Mouse (Mus musculus) ES-E14 (cell line): ENCODE measurements at regions not wholly inside any gene's neighbourhood (a gene's known extent, or its start where the extent isn't known, plus 50 kb on each side); places are given as distances from the start of the nearest gene placed in this dataset.

Experiments
- DNase-seq: peaks from one replicate; pipeline ENCODE4 v3.0.0-alpha.2; 2013; ENCODE audit warnings: low read depth, low spot score
- H3K27ac ChIP-seq: 2 replicates; pipeline ENCODE4 v1.5.1; 2012; ENCODE audit warnings: low read depth, mild to moderate bottlenecking, low read length, moderate library complexity, mixed read lengths; ENCODE audit not compliant: poor library complexity, insufficient read depth, severe bottlenecking
- H3K36me3 ChIP-seq: 2 replicates; pipeline ENCODE4 v1.6.1; 2012; ENCODE audit warnings: mild to moderate bottlenecking, low read length, moderate library complexity, mixed read lengths; ENCODE audit not compliant: control insufficient read depth, poor library complexity, insufficient read depth, severe bottlenecking
- H3K4me1 ChIP-seq, 2 experiments: fragments of 150-350 bp in 1 of 2; sonication (generic) in 1 of 2; 2 replicates each; pipeline ENCODE4 v1.6.1; 2012; ENCODE audit warnings: low read length in 2 of 2, mild to moderate bottlenecking in 1 of 2, mixed read lengths in 1 of 2; ENCODE audit not compliant: control insufficient read depth in 2 of 2, insufficient read depth in 2 of 2, poor library complexity in 1 of 2
- H3K4me3 ChIP-seq, 2 experiments: fragments of 150-350 bp in 1 of 2; sonication (generic) in 1 of 2; 2 replicates each; pipeline ENCODE4 v1.5.1; 2012; ENCODE audit warnings: low read length in 2 of 2, low read depth in 1 of 2, mild to moderate bottlenecking in 1 of 2, mixed read lengths in 1 of 2; ENCODE audit not compliant: insufficient read depth in 1 of 2, poor library complexity in 1 of 2, severe bottlenecking in 1 of 2
- H3K9ac ChIP-seq: 2 replicates; pipeline ENCODE4 v1.6.1; 2012; ENCODE audit warnings: low read depth, mild to moderate bottlenecking, low read length, mixed read lengths; ENCODE audit not compliant: poor library complexity, insufficient read depth, severe bottlenecking
- H3K9me3 ChIP-seq: fragments of 150-350 bp; sonication (generic); 2 replicates; pipeline ENCODE4 v1.6.1; 2012; ENCODE audit warnings: low read depth, mild to moderate bottlenecking, low read length; ENCODE audit not compliant: control insufficient read depth, insufficient read depth
- CHD2 ChIP-seq: IDR thresholded peaks from 2 replicates; pipeline ENCODE4 v1.6.1; 2014; ENCODE audit warnings: mild to moderate bottlenecking, low read depth, low read length, inconsistent platforms
- HCFC1 ChIP-seq: IDR thresholded peaks from 2 replicates; pipeline ENCODE4 v1.6.1; 2012; ENCODE audit warnings: low read length, inconsistent platforms, borderline replicate concordance; ENCODE audit not compliant: insufficient read depth
- MAFK ChIP-seq: IDR thresholded peaks from 2 replicates; pipeline ENCODE4 v1.6.1; 2014; ENCODE audit warnings: mild to moderate bottlenecking, low read depth, low read length, inconsistent platforms; ENCODE audit not compliant: insufficient read depth
- ZC3H11A ChIP-seq: IDR thresholded peaks from 2 replicates; pipeline ENCODE4 v1.6.1; 2012; ENCODE audit warnings: low read depth, mild to moderate bottlenecking, inconsistent platforms, low read length, borderline replicate concordance
- ZNF384 ChIP-seq: IDR thresholded peaks from 2 replicates; pipeline ENCODE4 v1.6.1; 2012; ENCODE audit warnings: low read depth, low read length, inconsistent platforms
- in situ Hi-C, 2 experiments: fragments of 600-800 bp; cut with MboI; formaldehyde crosslinking; loops; one replicate each; pipeline ENCODE4 v1.15.1; 2025; ENCODE audit warnings: low sequenced_read_pairs in 2 of 2, inconsistent platforms in 1 of 2; ENCODE audit not compliant: unreplicated experiment in 2 of 2

DNA sequence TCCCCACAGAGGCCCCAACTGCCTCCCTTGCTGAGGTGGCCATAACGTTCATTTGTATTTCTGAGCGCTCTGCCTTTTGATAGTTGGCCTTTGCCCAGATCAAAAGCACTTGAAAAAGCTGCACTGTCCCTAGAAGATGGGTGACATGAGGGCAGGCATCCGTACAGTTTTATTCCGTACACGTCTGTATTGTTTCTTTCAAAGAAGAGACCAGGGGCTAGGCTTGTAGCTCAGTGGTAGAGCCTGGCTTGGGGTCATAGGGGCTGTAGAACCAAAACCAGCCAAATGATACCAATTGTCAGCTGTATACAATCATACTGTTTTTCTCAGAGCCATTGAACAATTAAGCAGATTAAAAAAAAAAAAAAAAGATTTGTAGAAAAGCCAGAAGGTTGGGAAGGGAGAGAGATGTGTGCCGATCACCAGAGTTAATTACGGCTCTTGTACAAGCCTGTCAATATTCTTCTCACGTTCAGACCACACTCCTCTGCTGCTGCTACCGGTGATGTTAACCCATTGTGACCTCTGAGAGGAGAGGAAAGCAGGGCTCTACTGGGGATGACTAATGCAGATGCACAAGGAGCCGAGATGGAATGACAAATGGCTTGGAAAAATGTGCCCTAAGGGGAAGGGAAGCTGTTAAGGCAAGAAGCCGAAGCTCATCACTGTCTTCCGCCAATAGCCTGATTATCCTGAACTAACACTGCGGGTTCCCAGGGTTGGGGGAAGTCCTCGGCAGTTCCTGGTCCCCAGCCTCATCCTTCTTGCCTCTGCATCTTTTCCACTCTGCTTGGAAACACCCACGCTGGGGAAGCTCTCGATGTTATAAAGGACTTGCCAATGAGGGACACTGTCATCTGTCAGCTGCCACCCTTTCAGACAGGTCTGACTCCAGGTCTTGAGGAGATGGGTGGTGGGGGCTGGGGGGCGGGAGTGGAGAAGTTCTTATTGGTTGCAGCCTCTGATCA lies 77.8 kb upstream of the Map1b start:
- Histone ChIP-seq H3K4me3 (no peak overlapping the region), H3K9ac (no peak overlapping the region), H3K9me3 (no peaks in the 10 kb centered on the region), H3K27ac (no peak overlapping the region), H3K4me1 (peaks cover 3 to 5% of the 10 kb centered on the region in 2 experiments; a peak in 3 of 4 replicates), H3K36me3 (no peaks in the 10 kb centered on the region)
- TF ChIP-seq CHD2 (no peak), MAFK (no peak), HCFC1 (no peak), ZC3H11A (no peak), ZNF384 (no peak)
- in situ Hi-C loops = no loop called here
- DNase-seq = no peak

DNA sequence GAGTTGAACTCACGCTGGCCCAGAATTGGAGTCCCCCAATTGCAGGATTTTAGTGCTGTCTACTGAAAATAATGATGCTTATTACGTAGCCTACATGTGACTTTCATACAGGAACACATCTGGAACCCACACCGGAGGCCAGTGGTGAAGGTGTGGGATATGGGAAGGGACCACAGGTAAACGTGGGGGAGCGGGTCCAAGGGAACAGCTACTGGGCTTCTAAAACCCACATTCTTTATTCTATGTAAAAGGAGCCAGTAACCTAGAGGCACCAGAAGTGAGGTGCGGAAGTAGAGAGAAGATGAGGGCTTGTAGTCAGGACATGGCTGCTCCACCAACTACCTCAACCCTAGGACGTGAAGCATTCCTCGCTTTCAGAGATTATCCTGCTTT lies 76.9 kb upstream of the Map1b start:
- Histone ChIP-seq H3K9me3 (no peaks in the 10 kb centered on the region), H3K9ac (no peak overlapping the region), H3K27ac (no peak overlapping the region), H3K4me1 (peaks cover 3 to 5% of the 10 kb centered on the region in 2 experiments; a peak in 3 of 4 replicates), H3K36me3 (no peaks in the 10 kb centered on the region), H3K4me3 (no peak overlapping the region)
- in situ Hi-C loops = no loop called here
- no peak for TF ChIP-seq HCFC1
- no peak for TF ChIP-seq CHD2
- no peak for TF ChIP-seq ZC3H11A
- no peak for TF ChIP-seq MAFK
- TF ChIP-seq ZNF384 = no peak
- DNase-seq = no peak

GRCm38 (mm10) chr13:99592596-99593242 lies 76.4 kb upstream of the Map1b start:
- Histone ChIP-seq H3K36me3 (no peaks in the 10 kb centered on the region), H3K27ac (no peak overlapping the region), H3K9me3 (no peaks in the 10 kb centered on the region), H3K4me3 (peak overlapping the region in 1 of 2 experiments; percentile 42; a peak in 1 of 4 replicates), H3K9ac (no peak overlapping the region), H3K4me1 (peaks cover 3 to 5% of the 10 kb centered on the region in 2 experiments; a peak in 3 of 4 replicates)
- peak; percentile 42 for DNase-seq
- in situ Hi-C loops = no loop called here
- no peak for TF ChIP-seq MAFK
- TF ChIP-seq ZC3H11A = no peak
- TF ChIP-seq CHD2 = no peak
- TF ChIP-seq ZNF384 = no peak
- TF ChIP-seq HCFC1 = no peak

- Histone ChIP-seq H3K4me1 (peaks cover under 1 to 4% of the 10 kb centered on the region in 2 experiments; a peak in 3 of 4 replicates), H3K9me3 (no peaks in the 10 kb centered on the region), H3K9ac (no peak overlapping the region), H3K4me3 (no peak overlapping the region), H3K36me3 (no peaks in the 10 kb centered on the region), H3K27ac (no peak overlapping the region)
- in situ Hi-C loops = no loop called here
- DNase-seq = no peak
- TF ChIP-seq ZNF384 = no peak
- no peak for TF ChIP-seq ZC3H11A
- TF ChIP-seq HCFC1 = no peak
- TF ChIP-seq CHD2 = no peak
- no peak for TF ChIP-seq MAFK
Observed at GRCm38 (mm10) chr13:99588646-99589045, 72.3 kb upstream of the Map1b start.
